In genomic region chr6:87779174-87780165, GRCm38 (mm10) we compare ENCODE assay signal across 10 mouse cellular contexts. TPM values are rescaled to one million over a fixed set of nuclear protein-coding genes. Genes with fewer than 3 reads are reported as not detected.
DNase-seq lines count a peak whose midpoint lies in the region; ATAC-seq lines count a peak whose summit lies in the region.
"Had no signal": no experiment of that assay in that cellular context is flagged by ENCODE, and none has a peak within 500 bp of the region (broad histone marks: within the 10 kb centered on the region; RNA-seq: fewer than 3 reads in every experiment).

No protein-coding gene starts in this region.

- no peak for ATAC-seq in liver, embryonic 12.5 days
- no peak for ATAC-seq in midbrain, embryonic 14.5 days (ENCODE audit: low FRiP score, low TSS enrichment)

- H3K27ac ChIP-seq in liver, embryonic 12.5 days, result peak overlapping the region; percentile 81
- no peak overlapping the region for H3K27ac ChIP-seq in midbrain, embryonic 14.5 days (replicated peaks; ENCODE audit: low read depth, low read length)

- peak overlapping the region; percentile 66 for H3K4me2 ChIP-seq in liver, embryonic 12.5 days
- H3K4me2 ChIP-seq in midbrain, embryonic 14.5 days (ENCODE audit: low read length), result no peak overlapping the region
- H3K4me2 ChIP-seq: heart, embryonic 13.5 days had no signal

- 0 out of 2 replicates have a peak overlapping the region, but pooled peaks have one; percentile 47 for H3K9ac ChIP-seq in liver, embryonic 12.5 days
- no peak overlapping the region for H3K9ac ChIP-seq in midbrain, embryonic 14.5 days (replicated peaks; ENCODE audit: low read length)
- H3K9ac ChIP-seq: heart, embryonic 13.5 days had no signal

- 85% methylated on average over 11 of the region's 11 CpGs for WGBS in liver, embryonic 12.5 days (ENCODE audit: insufficient replicate concordance)
- WGBS in midbrain, embryonic 14.5 days, result 86% methylated on average over 11 of the region's 11 CpGs

- no peaks in the 10 kb centered on the region for H3K27me3 ChIP-seq in liver, embryonic 12.5 days (replicated peaks)
- no peaks in the 10 kb centered on the region for H3K27me3 ChIP-seq in midbrain, embryonic 14.5 days (ENCODE audit: control insufficient read depth, insufficient read depth, low read length)
- H3K27me3 ChIP-seq: heart, embryonic 13.5 days had no signal

- no peak overlapping the region for H3K4me3 ChIP-seq in liver, embryonic 12.5 days
- H3K4me3 ChIP-seq in midbrain, embryonic 14.5 days (replicated peaks; ENCODE audit: low read depth, low read length), result no peak overlapping the region
- H3K4me3 ChIP-seq: heart, embryonic 13.5 days had no signal

- no peaks in the 10 kb centered on the region for H3K9me3 ChIP-seq in liver, embryonic 12.5 days (replicated peaks)
- no peaks in the 10 kb centered on the region for H3K9me3 ChIP-seq in midbrain, embryonic 14.5 days (ENCODE audit: control insufficient read depth, low read length)
- H3K9me3 ChIP-seq: heart, embryonic 13.5 days had no signal

- no peaks in the 10 kb centered on the region for H3K36me3 ChIP-seq in liver, embryonic 12.5 days
- no peaks in the 10 kb centered on the region for H3K36me3 ChIP-seq in midbrain, embryonic 14.5 days (ENCODE audit: control insufficient read depth, insufficient read depth, low read length)
- H3K36me3 ChIP-seq: heart, embryonic 13.5 days had no signal

- peak; percentile 23 for DNase-seq in cerebellum, adult 9-10 months
- DNase-seq in cerebellum, adult 8-10 months, result no peak
- DNase-seq in kidney, postnatal 4 days, result peak; percentile 36 to 46
- no peak for DNase-seq in kidney, adult 11 months
- DNase-seq in 416B (ENCODE audit: low read depth), result peak; percentile 46
- DNase-seq in thymus, postnatal 0 days (ENCODE audit: low spot score), result no peak
- no peak for DNase-seq in midbrain, embryonic 14.5 days
- DNase-seq: spleen, adult 18-20 months had no signal

- H3K4me1 ChIP-seq in liver, embryonic 12.5 days, result peaks cover 62% of the 10 kb centered on the region
- H3K4me1 ChIP-seq in midbrain, embryonic 14.5 days (ENCODE audit: control insufficient read depth, insufficient read depth, low read length), result no peaks in the 10 kb centered on the region

RNA-seq across cellular contexts. Expression of gene Gp9, which starts 1.6 kb away (rescaled TPM):
- 40.9 and 44.2 TPM in 2 replicates for polyA plus RNA-seq in liver, embryonic 12.5 days (2016; fragmentation: Nextera tagmentation; extraction: Ambion mirVana)
- polyA plus RNA-seq in thymus, postnatal 0 days (2015; fragmentation: Nextera tagmentation; extraction: Ambion mirVana), result 0.49 and 0.85 TPM in 2 replicates
- 0.59 and 0.66 TPM in 2 replicates for polyA plus RNA-seq in midbrain, embryonic 14.5 days (2014; fragmentation: Nextera tagmentation; extraction: Ambion mirVana)

RNA-seq across cellular contexts. Expression of gene Rab43, which starts 32.5 kb away (rescaled TPM):
- 28.6 and 30.5 TPM in 2 replicates for polyA plus RNA-seq in liver, embryonic 12.5 days (2016; fragmentation: Nextera tagmentation; extraction: Ambion mirVana)
- 9.9 and 11.7 TPM in 2 replicates for polyA plus RNA-seq in thymus, postnatal 0 days (2015; fragmentation: Nextera tagmentation; extraction: Ambion mirVana)
- 9.2 and 9.8 TPM in 2 replicates for polyA plus RNA-seq in midbrain, embryonic 14.5 days (2014; fragmentation: Nextera tagmentation; extraction: Ambion mirVana)

RNA-seq across cellular contexts. Expression of gene Efcc1, which starts 48.8 kb away (rescaled TPM):
- 0.51 and 0.63 TPM in 2 replicates for polyA plus RNA-seq in liver, embryonic 12.5 days (2016; fragmentation: Nextera tagmentation; extraction: Ambion mirVana)
- 0.18 and 0.26 TPM in 2 replicates for polyA plus RNA-seq in thymus, postnatal 0 days (2015; fragmentation: Nextera tagmentation; extraction: Ambion mirVana)
- 4.1 and 5.0 TPM in 2 replicates for polyA plus RNA-seq in midbrain, embryonic 14.5 days (2014; fragmentation: Nextera tagmentation; extraction: Ambion mirVana)

RNA-seq across cellular contexts. Expression of gene Gm45140, which starts 56.1 kb away (rescaled TPM):
- polyA plus RNA-seq in liver, embryonic 12.5 days (2016; fragmentation: Nextera tagmentation; extraction: Ambion mirVana), result 5.0 and 7.1 TPM in 2 replicates
- 2.3 and 2.5 TPM in 2 replicates for polyA plus RNA-seq in thymus, postnatal 0 days (2015; fragmentation: Nextera tagmentation; extraction: Ambion mirVana)
- 2.0 and 4.6 TPM in 2 replicates for polyA plus RNA-seq in midbrain, embryonic 14.5 days (2014; fragmentation: Nextera tagmentation; extraction: Ambion mirVana)

RNA-seq across cellular contexts. Expression of gene Isy1, which starts 59.1 kb away (rescaled TPM):
- polyA plus RNA-seq in liver, embryonic 12.5 days (2016; fragmentation: Nextera tagmentation; extraction: Ambion mirVana), result 59.5 and 62.4 TPM in 2 replicates
- 75.0 and 78.3 TPM in 2 replicates for polyA plus RNA-seq in thymus, postnatal 0 days (2015; fragmentation: Nextera tagmentation; extraction: Ambion mirVana)
- 21.9 and 23.9 TPM in 2 replicates for polyA plus RNA-seq in midbrain, embryonic 14.5 days (2014; fragmentation: Nextera tagmentation; extraction: Ambion mirVana)

Comparison
In these comparisons a context has a peak if more than half of its experiments do, and no peak if none do; other contexts are left out.
1. DNase-seq: peak in cerebellum, adult 9-10 months (single experiment), kidney, postnatal 4 days (2 of 2) and 416B (single experiment); none in cerebellum, adult 8-10 months (single experiment), kidney, adult 11 months (single experiment), thymus, postnatal 0 days (single experiment) and midbrain, embryonic 14.5 days (single experiment).
2. RNA of gene Gp9, which starts 1.6 kb away (polyA plus RNA-seq): 40.9 to 44.2 TPM in liver, embryonic 12.5 days; 0.49 to 0.85 TPM in thymus, postnatal 0 days and 0.59 to 0.66 TPM in midbrain, embryonic 14.5 days; every median in the first group is over 10 times any median in the second.